Mouse (Mus musculus): ENCODE data around the gene Thrap3.
A peak's percentile ranks its signal among the peaks of the same experiment; 100 is the strongest.

Gene Thrap3

DNA sequence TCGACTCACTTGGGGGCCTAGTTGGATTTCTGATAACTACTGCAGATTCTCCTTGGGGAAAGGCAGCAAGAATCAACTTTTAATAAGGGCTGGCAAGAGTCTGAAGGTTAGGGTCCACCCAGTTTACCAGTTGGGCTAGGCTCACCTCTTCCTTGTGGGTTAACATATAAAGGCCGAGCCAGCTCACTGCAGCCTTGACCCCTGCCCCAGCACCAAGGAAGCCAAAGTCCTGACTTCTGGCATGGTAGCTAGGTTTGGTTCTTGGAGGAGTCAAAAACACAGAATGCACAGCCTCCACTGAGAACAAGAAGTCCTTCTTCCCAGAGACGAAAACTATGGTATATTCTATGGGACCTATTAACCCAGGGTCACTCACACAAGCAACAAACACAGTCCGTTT, 38.9 kb downstream of the Thrap3 start:
- no peak for DNase-seq

DNA sequence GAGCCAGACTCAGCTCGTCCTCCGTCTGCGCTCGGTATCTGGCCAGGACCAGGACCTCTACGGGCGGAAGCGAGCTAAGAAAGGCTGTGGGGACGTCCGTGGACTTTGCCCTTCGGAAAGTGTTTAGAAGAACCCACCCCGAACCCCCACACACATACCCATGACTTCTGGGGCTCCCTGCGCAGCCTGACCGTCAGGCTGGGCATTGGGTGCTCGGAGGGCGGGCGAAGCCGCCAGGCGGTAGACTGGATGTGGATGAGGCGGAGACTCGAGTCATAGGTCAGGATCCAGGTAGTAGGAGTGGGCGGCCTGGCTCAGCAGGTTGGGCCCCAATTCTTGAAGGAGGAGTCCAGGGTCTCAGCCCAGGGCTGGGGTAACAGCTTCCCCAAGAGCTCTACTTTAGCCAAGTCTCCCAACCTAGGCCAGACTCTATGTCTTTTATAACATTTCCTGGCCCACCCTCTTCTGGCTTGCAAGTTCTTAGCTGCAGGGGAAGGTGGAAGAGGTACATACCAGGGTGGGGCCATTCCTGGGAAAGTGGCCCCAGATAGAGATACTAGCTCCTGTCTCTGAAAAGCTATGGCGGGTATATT, 39.4 kb downstream of the Thrap3 start, which contains the start of gene Sh3d21:
Gene Sh3d21 (minus strand): TSS at position 425 of the 593 bp plus-strand sequence.
- peak; percentile 48 to 49 for DNase-seq

DNA sequence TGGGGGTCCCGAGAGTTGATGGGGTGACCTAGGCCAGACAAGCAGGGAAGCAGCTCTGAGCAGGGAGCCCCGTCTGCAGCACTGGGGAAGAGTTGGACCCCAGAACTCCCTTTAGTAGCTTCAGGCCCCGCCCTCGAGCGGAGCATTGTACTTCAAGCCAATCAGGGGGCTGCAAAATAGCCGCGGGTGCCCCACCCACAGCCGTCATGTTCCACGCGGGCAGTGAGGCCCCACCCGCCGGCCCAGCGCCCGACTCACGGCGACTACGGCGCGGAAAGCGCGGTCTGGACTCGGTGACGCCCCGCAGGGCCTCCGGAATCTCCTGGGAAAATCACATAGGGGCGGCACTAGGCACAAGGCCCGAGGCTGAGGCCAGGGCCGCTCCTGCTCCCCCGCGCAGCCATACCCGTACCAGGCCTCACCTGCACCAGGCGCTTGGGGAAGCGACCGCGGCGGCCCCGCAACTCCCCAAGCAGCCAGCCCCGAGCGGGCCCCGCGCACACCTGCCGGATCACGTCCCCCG, 40.0 kb downstream of the Thrap3 start:
- DNase-seq = peak; percentile 94 to 96

DNA sequence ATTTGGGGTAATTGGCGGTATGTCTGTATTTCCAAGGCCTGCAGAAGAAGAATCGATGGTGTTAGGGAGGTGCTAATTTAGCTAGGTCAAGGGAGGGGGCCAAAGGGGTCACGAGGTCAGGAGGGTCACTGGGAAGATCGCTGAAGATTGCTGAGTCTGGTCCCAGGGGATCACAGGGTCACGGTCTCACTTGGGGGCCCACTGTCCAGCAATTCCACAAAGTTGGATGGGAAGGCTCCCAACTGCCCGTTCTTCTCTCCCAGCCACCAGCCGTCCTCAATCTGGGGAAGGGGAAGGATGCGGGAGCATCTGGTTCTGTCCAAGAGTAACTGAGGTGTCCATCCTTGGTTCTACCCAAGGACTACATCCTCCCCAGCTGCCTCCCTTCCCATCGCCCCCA, 40.6 kb downstream of the Thrap3 start:
- no peak for DNase-seq

DNA sequence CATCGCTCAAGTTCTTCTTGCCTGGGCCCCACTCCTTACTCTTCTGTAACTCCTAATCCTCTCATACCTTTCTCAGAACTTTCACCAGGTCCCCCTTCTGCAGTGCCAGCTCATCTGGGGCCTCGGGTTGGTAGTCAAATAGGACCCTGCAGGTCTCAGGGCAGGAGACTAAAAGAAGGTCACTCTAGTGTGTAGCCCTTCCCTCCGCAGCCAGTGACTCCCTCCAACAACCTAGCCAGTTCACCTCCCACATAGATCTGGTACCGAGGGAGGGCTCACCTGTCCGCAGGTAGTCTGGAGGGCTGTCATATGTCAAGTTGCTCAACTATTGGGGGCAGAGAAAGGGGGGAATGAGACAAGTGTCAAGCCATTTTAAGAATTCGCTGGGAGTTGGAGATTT, 41.1 kb downstream of the Thrap3 start:
- no peak for DNase-seq

DNA sequence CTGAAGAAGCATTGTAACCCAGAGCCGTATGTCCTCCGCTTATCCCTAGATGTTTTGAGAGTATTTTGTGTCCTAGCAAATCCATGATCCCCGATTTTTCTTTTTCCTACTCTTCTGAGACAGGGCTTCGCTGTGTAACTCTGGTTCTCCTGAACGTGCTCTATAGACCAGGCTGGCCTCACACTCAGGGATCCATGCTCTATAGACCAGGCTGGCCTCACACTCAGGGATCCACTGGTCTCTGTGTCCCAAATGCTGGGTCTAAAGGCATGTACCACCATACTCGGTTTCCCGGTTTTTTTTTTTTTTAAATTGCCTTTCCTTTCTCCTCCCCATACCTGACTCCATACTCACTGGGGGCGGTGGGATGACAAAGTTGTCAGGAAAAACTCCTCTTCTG, 41.6 kb downstream of the Thrap3 start:
- no peak for DNase-seq

DNA sequence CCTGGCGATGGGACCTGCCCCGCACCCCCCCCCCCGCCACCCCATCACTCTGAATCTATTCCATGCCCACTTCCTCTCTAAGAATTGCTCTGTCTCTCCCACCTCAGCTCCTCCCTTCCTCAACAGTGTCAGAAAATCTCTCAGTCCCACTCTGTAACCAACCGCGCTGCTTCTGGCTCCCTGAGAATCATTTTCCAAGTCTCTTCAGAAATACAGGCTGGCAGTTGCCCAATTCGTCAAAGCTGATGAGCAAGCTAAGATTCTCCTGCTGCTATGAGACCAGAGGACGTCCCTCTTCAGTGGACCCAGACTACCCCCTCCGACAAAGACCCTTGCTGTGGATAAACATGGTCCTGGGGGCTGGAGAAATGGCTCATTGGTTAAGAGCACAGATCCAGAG, 43.1 kb downstream of the Thrap3 start:
- DNase-seq = no peak

DNA sequence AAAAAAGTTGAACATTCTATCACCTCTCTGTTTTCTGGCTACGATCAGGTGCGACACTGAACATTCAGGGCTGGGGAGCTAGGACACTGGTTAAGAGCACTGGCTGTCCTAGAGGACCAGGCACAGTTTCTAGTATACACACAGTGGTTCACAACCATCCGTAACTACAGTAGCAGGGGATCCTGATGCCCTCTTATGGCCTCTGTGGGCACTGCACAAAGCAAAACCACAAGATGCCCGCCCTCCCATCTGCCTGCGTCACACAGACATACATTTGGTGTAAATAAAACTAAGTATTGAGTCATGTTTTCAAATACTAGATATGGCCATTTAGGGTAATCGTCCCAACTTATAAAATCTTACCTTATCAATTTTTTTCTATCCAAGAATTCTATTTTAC, 45.0 kb downstream of the Thrap3 start:
- no peak for DNase-seq

DNA sequence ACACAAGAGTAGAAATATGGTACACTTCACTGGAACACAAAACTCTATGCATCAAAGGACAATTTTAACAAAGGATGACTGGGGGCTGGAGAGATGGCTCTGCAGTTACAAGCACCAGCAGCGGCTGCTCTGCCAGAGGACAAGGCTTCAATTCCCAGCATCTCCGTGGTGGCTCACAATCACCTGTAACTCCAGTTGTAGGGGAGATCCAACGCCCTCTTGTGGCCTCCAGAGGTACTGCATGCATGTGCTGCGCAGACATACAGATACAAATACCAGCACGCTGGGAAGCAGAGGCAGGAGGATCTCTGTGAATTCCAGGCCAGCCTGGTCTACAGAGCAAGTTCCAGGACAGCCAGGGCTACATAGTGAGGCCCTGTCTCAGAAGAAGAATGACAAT, 45.9 kb downstream of the Thrap3 start:
- no peak for DNase-seq

DNA sequence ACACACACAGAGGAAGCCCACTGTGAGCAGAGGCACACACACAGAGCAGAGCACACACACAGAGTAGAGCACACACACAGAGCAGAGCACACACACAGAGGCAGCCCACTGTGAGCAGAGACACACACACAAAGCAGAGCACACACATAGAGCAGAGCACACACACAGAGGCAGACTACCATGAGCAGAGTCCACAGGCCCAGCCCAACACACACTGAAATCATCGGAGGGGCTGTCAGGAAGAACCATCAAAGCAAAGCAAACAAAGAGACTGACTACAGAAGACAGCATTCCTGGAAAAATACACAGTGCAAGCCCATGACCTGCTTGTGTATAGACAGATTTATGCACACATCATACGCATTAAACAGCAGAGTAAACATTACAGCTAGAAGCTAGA, 46.7 kb downstream of the Thrap3 start:
- no peak for DNase-seq

DNA sequence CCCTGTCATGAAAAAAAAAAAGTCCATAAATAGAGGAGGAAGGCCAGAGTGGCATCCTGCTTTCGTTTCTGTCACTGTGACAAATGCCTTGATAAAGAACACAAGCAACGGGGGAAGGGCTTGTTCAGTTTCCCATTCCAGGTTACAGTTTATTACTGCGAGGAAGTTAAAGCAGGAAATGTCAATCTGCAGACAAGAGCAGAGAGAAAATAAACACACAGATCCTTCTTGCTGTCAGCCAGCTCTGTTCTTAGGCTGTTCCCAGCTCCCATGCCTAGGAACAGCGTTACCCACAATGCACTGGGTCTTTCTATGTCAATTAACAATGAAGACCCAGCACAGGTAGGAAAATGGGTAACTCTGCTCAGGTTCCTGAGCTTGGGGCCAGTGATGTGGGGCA, 47.4 kb downstream of the Thrap3 start:
- DNase-seq = peak in 1 of 2 experiments; percentile 59

DNA sequence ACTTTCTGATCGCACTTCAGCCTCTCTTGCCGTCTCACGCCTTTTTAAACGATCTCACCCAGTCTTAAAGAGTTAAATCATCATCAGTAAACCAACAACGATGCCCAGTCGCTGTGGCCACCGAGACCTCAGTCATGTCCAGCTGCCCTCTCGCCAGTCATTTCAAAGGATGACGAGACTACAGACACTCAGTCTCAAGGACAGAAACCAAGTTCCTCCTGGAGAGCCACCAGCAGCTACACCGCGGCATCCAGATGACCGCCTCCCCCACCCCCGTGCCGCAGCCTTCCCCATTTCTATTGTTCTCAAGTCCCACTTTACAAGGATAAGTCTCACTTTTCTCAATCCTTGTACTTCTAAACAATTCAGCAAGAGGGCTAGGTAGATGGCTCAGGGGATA, 49.7 kb downstream of the Thrap3 start:
- no peak for DNase-seq

DNA sequence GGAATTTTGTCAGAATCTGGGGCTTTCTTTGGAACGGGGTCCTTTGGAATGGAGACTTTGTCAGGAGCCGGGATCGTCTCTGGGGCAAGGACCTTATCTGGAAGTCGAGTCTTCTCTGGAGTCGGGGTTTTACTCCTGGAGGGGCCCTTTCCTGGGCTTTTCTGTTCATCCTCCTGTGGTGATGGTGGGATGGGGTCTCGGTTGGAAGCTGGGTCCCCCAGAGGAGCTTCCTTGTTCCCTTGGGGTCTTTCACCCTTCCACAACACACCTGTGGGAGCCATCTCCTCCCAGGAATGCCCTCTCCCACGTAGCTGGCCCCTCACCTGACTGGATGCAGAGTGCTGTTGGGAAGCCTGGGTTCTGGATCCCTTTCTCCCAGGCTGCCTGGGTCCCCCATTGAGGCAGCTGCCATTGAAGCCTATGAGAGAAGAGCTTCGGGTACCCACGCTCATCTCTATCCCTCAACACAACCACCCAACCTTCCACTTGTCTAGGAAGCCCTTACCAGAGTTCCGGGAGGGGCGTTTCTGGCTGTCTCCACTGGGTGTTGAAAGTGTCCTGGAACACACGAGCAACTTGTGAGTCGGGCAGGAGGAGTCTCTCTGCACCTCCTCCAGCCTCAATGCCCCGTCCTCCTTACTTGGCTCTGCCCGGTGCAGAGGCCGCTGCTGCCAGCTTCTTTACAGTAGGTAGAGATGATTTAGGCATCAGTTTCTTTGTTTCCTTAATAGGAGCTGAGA, 50.7 kb downstream of the Thrap3 start:
- no peak for DNase-seq

DNA sequence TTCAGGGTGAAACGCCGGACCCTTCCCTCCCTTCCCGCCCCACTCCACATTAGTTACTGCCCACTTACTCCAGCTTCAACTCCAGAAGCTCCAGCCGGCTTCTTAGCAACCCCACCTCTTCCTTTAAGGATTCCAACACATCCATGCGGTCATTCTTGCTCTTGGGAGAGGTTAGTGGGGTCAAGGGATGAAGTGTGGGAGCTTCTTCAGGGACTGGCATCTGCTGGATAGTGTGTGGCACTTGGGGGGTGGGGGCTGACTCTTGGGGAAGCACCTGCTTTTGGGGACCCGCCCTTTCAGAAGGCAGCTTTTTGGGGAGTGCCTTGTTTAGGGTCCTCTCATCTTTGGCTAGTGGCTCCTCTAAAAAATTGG, 51.6 kb downstream of the Thrap3 start:
- DNase-seq = no peak

DNA sequence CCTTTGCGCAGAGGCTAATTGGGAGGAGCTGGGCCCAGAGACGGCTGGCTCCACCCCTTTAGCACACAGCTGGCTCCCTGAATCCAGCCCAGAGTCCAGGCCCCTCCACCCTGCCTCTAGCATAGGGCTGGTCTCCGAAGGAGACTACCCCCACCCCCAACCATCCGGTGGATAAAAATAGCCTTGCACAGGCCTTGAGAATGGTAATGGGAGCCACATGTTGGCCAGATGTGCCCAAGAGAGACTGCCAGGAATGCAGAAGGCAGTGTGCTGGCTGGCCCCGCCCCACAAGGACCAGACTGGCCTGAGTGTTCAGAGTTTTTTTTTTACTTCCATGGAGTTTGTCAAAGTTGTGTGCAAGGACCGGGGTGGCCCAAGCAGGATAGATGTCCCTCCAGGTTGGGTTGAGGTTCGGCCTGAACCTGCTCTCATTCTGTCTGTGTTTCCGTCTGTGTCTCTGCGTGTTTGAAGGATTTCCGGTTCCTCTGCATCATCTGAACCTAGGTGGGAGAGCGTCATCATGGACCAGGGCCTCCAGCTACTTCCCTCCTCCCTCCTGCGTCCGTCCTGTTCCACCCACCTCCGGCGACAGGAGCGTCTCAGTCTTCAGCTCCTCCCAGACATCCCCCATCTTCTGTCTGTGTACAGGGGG, 52.1 kb downstream of the Thrap3 start:
- peak; percentile 78 to 84 for DNase-seq

DNA sequence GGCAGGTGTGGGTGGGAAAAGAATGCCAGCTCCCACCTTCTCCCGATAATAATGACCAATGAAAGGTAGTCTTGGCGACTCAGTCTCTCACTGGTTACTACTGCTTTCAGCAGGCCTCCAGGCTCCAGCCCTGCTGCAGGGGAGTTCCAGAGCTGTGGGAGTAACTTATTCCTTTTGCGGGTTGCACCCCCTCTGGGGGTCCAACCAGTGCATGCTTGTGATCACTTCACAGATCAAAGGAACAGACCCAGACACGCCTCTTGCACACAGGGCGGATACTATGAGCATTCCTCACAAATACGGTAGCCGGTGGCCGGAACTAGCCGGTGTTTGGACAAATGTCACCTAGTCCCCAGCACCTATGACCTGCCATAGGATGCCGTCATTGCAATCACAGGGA, 52.8 kb downstream of the Thrap3 start:
- no peak for DNase-seq

DNA sequence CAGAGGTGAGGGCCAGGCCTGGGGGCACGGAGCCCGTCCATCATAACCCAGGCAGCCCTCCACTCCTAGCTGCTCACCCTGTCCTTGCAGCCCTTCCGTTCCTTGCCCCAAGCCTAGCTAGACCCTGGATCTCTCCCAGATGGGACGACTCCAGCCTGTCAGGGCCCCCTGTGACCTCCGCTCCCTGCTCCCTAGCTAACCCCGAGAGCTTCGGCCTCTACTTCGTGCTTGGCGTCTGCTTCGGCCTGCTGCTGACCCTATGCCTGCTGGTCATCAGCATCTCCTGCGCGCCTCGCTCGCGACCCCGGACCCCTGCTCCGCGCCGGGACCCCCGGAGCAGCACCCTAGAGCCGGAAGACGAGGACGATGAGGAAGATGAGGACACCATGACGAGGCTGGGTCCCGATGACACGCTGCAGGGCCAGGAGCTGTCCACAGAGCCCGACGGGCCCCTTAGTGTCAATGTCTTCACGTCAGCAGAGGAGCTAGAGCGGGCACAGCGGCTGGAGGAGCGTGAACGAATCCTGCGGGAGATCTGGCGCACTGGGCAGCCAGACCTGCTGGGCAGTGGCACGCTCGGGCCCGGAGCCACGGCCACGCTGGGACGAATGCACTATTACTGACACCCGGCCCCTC, 53.4 kb downstream of the Thrap3 start:
- peak in 1 of 2 experiments; percentile 25 for DNase-seq

DNA sequence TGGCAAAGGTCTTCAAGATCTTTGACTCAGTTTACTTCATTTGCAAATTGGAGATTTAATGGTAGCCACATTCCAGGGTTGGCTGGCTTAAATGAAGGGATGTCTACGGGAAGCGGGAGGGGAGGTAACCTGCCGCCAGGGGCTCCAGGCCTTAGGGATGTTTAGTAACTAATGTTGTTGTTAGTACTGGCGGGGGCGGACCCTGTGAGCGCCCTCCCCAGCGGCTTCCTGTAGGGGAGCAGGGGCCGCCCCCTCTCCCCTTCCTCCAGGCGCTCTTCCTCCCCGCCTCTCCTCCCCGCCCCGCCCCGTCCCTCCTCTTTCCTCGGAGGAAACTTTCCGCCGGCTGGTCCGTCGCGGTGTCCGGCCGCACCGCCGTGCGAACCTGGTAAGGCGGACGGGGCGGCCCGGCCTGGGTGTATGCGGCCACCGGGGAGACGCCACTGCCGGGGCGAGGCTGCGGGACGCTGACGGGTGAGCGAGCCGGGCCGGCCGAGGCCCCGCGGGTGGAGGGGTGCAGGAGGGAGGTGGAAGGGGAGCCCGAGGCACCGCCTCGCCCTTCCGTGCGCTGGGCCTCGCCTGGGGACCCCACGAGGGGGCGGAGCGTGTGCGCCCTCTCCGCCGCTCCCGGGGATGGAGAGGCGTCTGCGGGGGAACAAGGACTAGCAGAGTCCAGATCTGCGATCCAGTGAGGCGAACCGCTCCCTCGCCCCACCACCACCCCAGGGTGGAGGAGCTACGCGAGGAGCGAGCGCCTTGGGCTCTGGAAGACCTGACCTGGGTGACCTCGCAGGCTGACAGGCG, 54.2 kb downstream of the Thrap3 start:
- DNase-seq = peak; percentile 76 to 84

DNA sequence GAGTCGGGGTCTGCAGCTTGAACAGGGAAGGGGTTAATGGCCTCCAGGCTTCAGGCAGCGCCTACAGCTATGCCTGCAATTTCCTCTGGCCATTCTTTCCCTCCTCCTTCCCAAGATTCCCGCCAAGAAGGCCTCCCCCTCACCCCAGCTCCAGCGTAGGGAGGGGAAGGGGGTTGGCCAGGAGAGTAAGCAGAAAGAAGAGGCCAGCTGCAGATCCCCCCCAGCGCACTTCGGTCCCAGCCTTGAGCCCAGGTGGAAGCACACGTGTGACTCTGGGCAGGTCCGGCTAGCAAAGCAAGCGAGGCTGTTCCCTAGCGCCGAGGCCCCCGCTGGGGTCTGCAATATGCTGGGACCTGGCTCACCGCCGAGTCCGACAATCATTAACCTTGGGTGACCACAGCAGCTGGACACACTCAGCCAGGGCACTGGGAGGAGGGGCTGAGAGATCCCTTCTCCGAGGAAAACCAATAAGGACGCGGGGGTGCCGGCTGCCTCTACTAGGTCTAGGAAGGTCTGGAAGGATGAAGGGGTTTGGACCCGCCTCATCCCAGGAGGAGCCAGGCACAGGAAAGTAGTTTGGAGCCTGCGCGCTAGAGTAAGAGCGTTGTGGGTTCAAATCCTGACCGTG, 54.9 kb downstream of the Thrap3 start, which contains the start of gene Eva1b:
Gene Eva1b (plus strand): TSS at position 212 of the 628 bp plus-strand sequence.
- peak; percentile 76 to 78 for DNase-seq

DNA sequence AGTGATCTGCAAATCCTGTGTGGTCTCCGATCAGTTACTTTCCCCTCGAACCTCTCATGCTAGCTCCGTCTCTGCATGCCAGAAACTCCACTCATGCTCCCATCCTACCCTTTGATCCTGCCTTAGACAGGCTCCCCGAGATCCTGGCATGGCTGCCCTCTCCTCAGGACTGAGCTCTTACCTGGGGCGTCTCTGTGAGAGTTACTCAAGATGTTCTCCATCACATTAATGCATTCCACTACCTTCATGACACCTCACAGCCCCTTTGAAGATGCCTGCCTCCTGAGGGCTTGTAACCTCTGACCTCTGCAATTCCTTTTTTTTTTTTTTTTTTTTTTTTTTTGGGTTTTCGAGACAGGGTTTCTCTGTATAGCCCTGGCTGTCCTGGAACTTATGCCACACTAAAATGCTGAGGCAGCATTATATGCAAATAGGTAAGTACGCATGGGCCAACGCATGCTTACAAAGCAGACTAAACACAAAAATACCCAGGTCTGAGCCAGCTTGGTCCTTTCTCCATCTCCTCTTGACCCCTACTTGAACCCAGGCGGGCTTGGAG, 55.5 kb downstream of the Thrap3 start:
- no peak for DNase-seq

DNA sequence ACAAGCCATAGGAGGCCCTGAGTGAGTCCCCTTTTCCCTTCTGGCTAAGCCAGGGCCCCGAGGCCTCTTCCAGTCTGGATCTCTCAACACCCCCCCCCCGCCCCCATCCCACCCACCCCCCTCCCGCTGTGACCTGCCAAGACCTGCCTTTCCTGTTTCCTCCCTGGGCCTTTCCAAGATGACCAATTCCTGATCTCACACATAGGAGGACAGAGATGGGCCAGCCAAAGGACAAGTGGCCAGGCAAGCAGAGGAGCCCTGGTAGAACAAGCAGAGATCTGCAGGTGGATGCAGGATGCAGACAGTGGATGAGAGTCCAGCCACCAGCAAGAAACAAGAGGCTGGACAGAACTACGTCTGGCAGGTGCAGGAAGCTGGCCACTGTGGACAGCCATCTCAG, 57.2 kb downstream of the Thrap3 start:
- no peak for DNase-seq

DNA sequence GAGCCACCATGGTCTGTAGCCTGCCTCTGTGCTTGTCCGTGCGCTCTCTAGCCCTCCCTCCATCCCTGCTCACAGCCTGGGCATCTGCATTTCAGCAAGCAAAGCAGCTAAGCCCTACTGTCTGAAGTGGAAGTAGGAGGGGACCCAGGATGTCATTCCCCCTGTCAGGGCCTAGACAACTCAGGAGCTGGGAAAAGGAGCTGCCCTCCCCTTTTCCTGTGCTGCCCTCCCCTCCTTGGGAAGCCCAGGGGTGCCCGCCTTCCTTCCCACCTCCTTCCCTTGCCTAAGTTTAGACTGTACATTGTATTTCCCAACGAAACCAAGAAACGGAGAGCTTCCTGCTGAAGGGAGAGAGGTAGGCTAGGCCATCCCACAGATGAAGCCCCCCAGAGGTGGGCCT, 61.5 kb downstream of the Thrap3 start:
- no peak for DNase-seq
